Mouse (Mus musculus): ENCODE results near the gene Lbx2. TPM values are rescaled to one million over a fixed set of nuclear protein-coding genes. Genes with fewer than 3 reads are reported as not detected.

Lbx2 gene
- not detected in 2 replicates for polyA plus RNA-seq (2015; fragmentation: Nextera tagmentation; extraction: Ambion mirVana)

DNA sequence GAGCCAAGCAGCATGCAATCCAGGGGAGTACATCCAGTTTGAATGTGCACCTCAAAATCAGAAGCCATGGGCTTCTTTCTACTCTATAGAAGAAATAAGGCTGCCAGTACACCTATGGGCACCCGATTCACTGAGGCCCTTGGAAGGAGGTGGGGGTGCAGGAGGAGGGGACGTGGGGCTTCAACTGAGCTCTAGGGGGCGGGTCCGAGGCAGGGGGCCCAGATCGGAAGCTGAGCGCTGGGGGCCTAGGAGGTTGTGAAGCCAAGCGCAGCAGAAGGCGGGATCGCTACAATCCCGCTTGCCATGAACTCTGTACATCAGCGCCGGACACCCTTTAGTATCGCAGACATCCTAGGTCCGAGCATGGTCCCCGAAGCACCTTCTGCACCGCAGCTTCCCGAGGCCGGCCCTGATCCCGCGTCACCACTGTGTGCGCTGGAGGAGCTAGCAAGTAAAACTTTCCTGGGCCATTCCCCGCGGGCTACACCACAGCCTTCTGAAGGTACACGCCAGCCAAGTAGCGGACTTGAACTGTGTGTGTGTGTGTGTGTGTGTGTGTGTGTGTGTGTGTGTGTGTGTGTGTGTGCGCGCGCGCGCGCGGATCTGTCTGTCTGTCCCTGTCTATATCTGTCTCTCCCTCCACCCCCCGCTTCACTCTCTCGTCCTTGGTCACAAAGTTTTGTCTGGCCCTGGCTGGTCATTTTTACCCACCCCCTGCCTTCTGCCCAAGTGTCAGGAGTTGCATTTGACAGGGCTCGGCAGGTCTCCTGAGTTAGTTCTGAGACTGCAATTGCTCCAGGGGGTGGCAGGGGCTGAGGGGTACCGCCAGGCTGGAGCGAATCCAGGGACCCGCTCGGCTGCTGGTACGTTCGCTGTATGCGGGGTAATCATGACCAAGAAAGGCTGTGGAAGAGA lies at the start of gene Lbx2:
TSS of gene Lbx2 (plus strand) at position 247 of the 915 bp plus-strand sequence.
- Histone ChIP-seq H3K27ac (ENCODE audit: low read depth, low read length) (no peak within 1 kb of the TSS), H3K9me3 (ENCODE audit: control insufficient read depth, low read length) (no peaks in the 10 kb centered on the region), H3K36me3 (ENCODE audit: control insufficient read depth, insufficient read depth, low read length) (peaks cover 3% of the 10 kb centered on the region; the same call in 1 of the 2 replicates), H3K4me1 (ENCODE audit: control insufficient read depth, insufficient read depth, low read depth, low read length) (peaks cover 4% of the 10 kb centered on the region; the same call in 1 of the 2 replicates), H3K4me3 (ENCODE audit: low read length) (no peak within 1 kb of the TSS), H3K9ac (ENCODE audit: low read depth, low read length) (no peak within 1 kb of the TSS; the same call in 1 of the 2 replicates), H3K4me2 (ENCODE audit: low read length) (no peak within 1 kb of the TSS; the same call in 1 of the 2 replicates), H3K27me3 (replicated peaks; ENCODE audit: control insufficient read depth, insufficient read depth, low read length) (peaks cover 75% of the 10 kb centered on the region)
- WGBS, result 5% methylated on average over 42 of the region's 42 CpGs
- no peak for ATAC-seq

DNA sequence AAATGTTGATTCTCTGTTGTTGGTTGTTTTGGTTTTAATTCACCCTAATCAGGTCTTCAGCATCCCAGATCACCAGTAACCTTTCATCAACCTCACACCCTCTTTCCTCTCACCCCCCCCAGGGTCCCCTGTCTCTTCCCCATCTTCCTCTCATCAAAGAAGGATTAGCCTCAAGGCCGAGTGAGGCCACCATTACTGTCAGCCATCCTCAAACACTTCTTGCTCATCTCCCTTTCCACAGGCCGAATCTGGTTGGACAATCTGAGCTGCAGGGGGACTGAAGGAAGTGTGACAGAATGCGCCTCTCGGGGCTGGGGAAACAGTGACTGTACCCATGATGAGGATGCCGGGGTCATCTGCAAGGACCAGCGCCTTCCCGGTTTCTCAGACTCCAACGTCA lies 49.0 kb upstream of the Lbx2 start:
- no peak overlapping the region for H3K4me2 ChIP-seq (ENCODE audit: low read length)
- H3K4me1 ChIP-seq (ENCODE audit: control insufficient read depth, insufficient read depth, low read depth, low read length), result peaks cover 25% of the 10 kb centered on the region
- 79% methylated on average over 8 of the region's 8 CpGs for WGBS
- peaks cover 3% of the 10 kb centered on the region for H3K27me3 ChIP-seq (replicated peaks; ENCODE audit: control insufficient read depth, insufficient read depth, low read length)
- H3K9ac ChIP-seq (ENCODE audit: low read depth, low read length), result no peak overlapping the region
- H3K4me3 ChIP-seq (ENCODE audit: low read length), result no peak overlapping the region
- ATAC-seq, result no peak
- H3K36me3 ChIP-seq (ENCODE audit: control insufficient read depth, insufficient read depth, low read length), result no peaks in the 10 kb centered on the region
- no peak overlapping the region for H3K27ac ChIP-seq (ENCODE audit: low read depth, low read length)
- no peaks in the 10 kb centered on the region for H3K9me3 ChIP-seq (ENCODE audit: control insufficient read depth, low read length)

DNA sequence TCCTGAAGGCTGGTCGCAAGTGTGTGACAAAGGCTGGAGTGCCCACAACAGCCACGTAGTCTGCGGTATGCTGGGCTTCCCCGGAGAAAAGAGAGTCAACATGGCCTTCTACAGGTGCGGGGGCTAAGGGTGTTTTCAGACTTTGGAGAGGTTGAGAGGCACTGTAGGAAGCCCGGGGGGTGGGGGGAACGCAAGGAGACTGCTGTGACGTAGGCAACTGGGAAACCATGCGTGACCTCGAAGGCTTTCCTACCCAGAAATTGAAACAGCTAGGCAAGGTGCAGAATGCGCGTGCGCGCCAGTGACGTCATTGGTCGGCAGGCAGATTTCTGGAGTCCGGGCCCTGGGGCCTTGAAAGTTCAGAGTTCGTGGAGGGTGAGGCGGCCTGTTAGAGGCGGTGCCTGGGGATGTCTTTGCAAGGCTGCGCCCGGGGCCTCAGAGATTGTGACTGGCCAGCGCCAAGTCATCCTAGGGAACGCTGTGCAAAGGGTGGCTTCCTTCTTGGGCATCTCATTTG lies 47.6 kb upstream of the Lbx2 start:
- H3K9ac ChIP-seq (ENCODE audit: low read depth, low read length), result peak overlapping the region; percentile 57

DNA sequence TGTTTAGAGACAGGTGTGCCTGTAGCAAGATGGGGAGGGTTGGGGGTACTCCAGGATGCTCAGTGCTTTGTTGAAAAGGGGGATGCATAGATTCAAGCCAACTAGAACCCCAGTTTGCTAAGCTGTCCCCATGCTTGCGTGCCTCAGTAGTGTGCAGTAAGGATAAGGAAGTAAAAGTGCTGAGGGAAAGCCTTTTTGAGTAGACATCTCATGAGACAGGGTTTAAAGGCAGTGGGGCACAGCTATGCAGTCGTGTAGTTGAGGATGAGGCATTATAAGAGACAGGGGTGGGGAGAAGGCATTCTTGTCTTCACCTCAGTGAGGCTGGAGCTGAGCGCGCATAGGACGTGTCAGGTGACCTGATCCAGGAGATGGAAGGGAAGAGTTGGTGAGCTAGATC lies 45.6 kb upstream of the Lbx2 start:
- no peak overlapping the region for H3K9ac ChIP-seq (ENCODE audit: low read depth, low read length)
- no peaks in the 10 kb centered on the region for H3K9me3 ChIP-seq (ENCODE audit: control insufficient read depth, low read length)
- H3K27ac ChIP-seq (ENCODE audit: low read depth, low read length), result no peak overlapping the region
- no peak overlapping the region for H3K4me3 ChIP-seq (ENCODE audit: low read length)
- H3K36me3 ChIP-seq (ENCODE audit: control insufficient read depth, insufficient read depth, low read length), result no peaks in the 10 kb centered on the region
- ATAC-seq, result no peak
- no peaks in the 10 kb centered on the region for H3K27me3 ChIP-seq (replicated peaks; ENCODE audit: control insufficient read depth, insufficient read depth, low read length)
- peaks cover 9% of the 10 kb centered on the region; the same call in 1 of the 2 replicates for H3K4me1 ChIP-seq (ENCODE audit: control insufficient read depth, insufficient read depth, low read depth, low read length)
- WGBS, result 76% methylated on average over 5 of the region's 5 CpGs
- no peak overlapping the region for H3K4me2 ChIP-seq (ENCODE audit: low read length)

More for the DNA sequence above, 47.6 kb upstream of the Lbx2 start:
- H3K4me3 ChIP-seq (ENCODE audit: low read length), result peak overlapping the region; percentile 36
- H3K36me3 ChIP-seq (ENCODE audit: control insufficient read depth, insufficient read depth, low read length), result no peaks in the 10 kb centered on the region
- peak overlapping the region; percentile 87 for H3K4me2 ChIP-seq (ENCODE audit: low read length)
- peaks cover 12% of the 10 kb centered on the region for H3K4me1 ChIP-seq (ENCODE audit: control insufficient read depth, insufficient read depth, low read depth, low read length)
- WGBS, result 8% methylated on average over 24 of the region's 24 CpGs
- H3K9me3 ChIP-seq (ENCODE audit: control insufficient read depth, low read length), result no peaks in the 10 kb centered on the region
- peaks cover 2% of the 10 kb centered on the region; the same call in 1 of the 2 replicates for H3K27me3 ChIP-seq (replicated peaks; ENCODE audit: control insufficient read depth, insufficient read depth, low read length)
- no peak overlapping the region for H3K27ac ChIP-seq (ENCODE audit: low read depth, low read length)
- peak; percentile 46 for ATAC-seq

DNA sequence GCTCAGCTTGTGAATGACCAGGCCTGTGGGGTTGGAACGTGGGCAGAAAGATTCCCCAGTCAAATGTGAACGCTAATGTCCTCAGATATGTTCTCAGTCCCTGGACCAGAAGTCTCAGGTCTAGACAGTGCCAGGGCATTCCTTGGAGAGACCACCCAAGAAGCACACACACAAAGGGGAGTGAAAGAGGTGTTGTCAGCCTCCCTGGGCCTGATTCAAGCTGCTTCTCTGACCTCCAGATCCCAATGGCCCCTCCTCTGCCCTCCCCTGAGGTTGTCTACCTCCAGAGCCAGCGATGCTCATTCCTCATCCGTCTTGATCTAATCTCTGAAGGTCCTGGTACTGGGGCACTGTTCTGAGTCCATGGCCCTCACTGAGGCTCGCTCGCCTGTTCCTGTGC lies 42.6 kb upstream of the Lbx2 start:
- ATAC-seq, result no peak
- H3K4me3 ChIP-seq (ENCODE audit: low read length), result no peak overlapping the region
- no peaks in the 10 kb centered on the region for H3K9me3 ChIP-seq (ENCODE audit: control insufficient read depth, low read length)
- H3K4me2 ChIP-seq (ENCODE audit: low read length), result no peak overlapping the region
- no peaks in the 10 kb centered on the region for H3K36me3 ChIP-seq (ENCODE audit: control insufficient read depth, insufficient read depth, low read length)
- no peak overlapping the region for H3K27ac ChIP-seq (ENCODE audit: low read depth, low read length)
- no peak overlapping the region for H3K9ac ChIP-seq (ENCODE audit: low read depth, low read length)
- H3K4me1 ChIP-seq (ENCODE audit: control insufficient read depth, insufficient read depth, low read depth, low read length), result peaks cover 3% of the 10 kb centered on the region; the same call in 1 of the 2 replicates
- H3K27me3 ChIP-seq (replicated peaks; ENCODE audit: control insufficient read depth, insufficient read depth, low read length), result no peaks in the 10 kb centered on the region
- 67% methylated on average over 6 of the region's 6 CpGs for WGBS

DNA sequence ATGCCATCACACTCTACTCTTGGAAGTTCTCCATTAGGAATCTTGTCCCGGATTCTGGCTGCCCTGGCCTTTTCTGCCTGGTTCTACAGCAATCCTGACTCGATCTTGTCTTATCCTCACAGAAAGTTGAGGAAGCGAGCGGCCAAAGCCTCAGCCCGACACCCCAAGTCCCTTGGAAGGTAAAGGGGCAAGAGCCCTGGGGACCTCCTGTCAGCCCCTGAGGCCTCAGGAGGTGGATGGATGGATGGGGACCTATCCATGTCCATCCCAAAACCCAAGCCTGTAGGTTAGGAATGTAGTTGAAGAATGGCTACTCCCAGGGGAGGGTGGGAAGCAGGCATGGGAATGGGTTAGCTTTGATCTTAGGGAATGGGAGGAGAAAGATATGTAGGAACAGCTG lies 42.2 kb upstream of the Lbx2 start:
- Histone ChIP-seq H3K4me2 (ENCODE audit: low read length) (no peak overlapping the region), H3K36me3 (ENCODE audit: control insufficient read depth, insufficient read depth, low read length) (no peaks in the 10 kb centered on the region), H3K4me1 (ENCODE audit: control insufficient read depth, insufficient read depth, low read depth, low read length) (no peaks in the 10 kb centered on the region), H3K9ac (ENCODE audit: low read depth, low read length) (no peak overlapping the region), H3K4me3 (ENCODE audit: low read length) (no peak overlapping the region), H3K9me3 (ENCODE audit: control insufficient read depth, low read length) (no peaks in the 10 kb centered on the region), H3K27me3 (replicated peaks; ENCODE audit: control insufficient read depth, insufficient read depth, low read length) (no peaks in the 10 kb centered on the region), H3K27ac (ENCODE audit: low read depth, low read length) (no peak overlapping the region)
- ATAC-seq, result no peak
- WGBS, result 86% methylated on average over 5 of the region's 5 CpGs

DNA sequence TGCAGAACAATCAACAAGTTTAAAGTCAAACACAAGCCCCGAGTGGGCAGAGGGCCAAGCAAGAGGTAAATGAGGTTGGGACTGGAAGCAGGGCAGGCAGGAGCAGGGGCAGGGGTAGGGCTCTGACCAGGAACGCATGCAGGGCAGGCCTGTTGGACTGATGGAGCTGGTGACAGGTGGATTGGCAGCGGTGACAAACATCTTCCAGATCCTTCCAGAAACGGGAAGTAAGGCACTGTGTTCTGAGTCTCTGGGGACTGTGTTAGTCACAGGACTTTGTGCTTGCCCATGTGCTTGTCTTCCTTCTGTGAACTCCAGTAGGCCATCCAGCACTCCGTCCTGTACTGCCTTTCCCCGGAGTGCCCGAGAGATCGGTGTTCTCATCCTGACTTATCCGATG lies 41.4 kb upstream of the Lbx2 start:
- Histone ChIP-seq H3K27me3 (replicated peaks; ENCODE audit: control insufficient read depth, insufficient read depth, low read length) (no peaks in the 10 kb centered on the region), H3K9me3 (ENCODE audit: control insufficient read depth, low read length) (no peaks in the 10 kb centered on the region), H3K4me2 (ENCODE audit: low read length) (no peak overlapping the region), H3K27ac (ENCODE audit: low read depth, low read length) (no peak overlapping the region), H3K4me3 (ENCODE audit: low read length) (no peak overlapping the region), H3K36me3 (ENCODE audit: control insufficient read depth, insufficient read depth, low read length) (no peaks in the 10 kb centered on the region), H3K4me1 (ENCODE audit: control insufficient read depth, insufficient read depth, low read depth, low read length) (no peaks in the 10 kb centered on the region), H3K9ac (ENCODE audit: low read depth, low read length) (no peak overlapping the region)
- WGBS, result 76% methylated on average over 9 of the region's 9 CpGs
- ATAC-seq, result no peak

DNA sequence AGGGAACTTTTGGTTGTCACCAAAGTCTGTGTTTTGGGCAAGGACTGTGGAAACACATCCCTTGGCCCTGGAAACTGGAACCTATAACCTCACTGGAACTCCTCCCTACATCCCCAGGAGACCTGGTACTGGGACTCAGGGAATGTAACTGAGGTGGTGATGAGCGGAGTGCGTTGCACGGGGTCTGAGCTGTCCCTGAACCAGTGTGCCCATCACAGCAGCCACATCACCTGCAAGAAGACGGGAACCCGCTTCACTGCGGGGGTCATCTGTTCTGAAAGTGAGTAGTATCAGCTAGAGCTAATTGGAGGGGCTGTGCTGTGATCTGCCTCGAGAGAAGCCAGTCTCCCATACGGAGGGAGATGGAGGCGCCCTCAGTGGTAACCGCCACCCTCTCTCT lies 36.8 kb upstream of the Lbx2 start:
- peaks cover 11% of the 10 kb centered on the region for H3K4me1 ChIP-seq (ENCODE audit: control insufficient read depth, insufficient read depth, low read depth, low read length)
- no peak overlapping the region for H3K4me2 ChIP-seq (ENCODE audit: low read length)
- peaks cover 2% of the 10 kb centered on the region; the same call in 1 of the 2 replicates for H3K36me3 ChIP-seq (ENCODE audit: control insufficient read depth, insufficient read depth, low read length)
- ATAC-seq, result no peak
- no peak overlapping the region for H3K27ac ChIP-seq (ENCODE audit: low read depth, low read length)
- H3K27me3 ChIP-seq (replicated peaks; ENCODE audit: control insufficient read depth, insufficient read depth, low read length), result no peaks in the 10 kb centered on the region
- H3K4me3 ChIP-seq (ENCODE audit: low read length), result no peak overlapping the region
- H3K9me3 ChIP-seq (ENCODE audit: control insufficient read depth, low read length), result no peaks in the 10 kb centered on the region
- WGBS, result 74% methylated on average over 10 of the region's 10 CpGs
- no peak overlapping the region for H3K9ac ChIP-seq (ENCODE audit: low read depth, low read length)
